Mouse (Mus musculus) forebrain, embryonic 10.5 days (tissue): ENCODE measurements around the gene Pld1. TPM values are rescaled to one million over a fixed set of nuclear protein-coding genes. Genes with fewer than 3 reads are reported as not detected.

Source experiments
- DNase-seq: peaks from one replicate; pipeline ENCODE4 v3.0.0-alpha.2; 2017; ENCODE audit warnings: low spot score; ENCODE audit errors: extremely low spot score
- H3K27ac ChIP-seq: fragments of 300-500 bp; sonication (generic); 2 replicates; pipeline ENCODE4 v1.5.1; 2016; ENCODE audit warnings: mild to moderate bottlenecking
- H3K27me3 ChIP-seq: fragments of 300-500 bp; sonication (generic); 2 replicates; pipeline ENCODE4 v1.6.1; 2016; ENCODE audit warnings: mild to moderate bottlenecking; ENCODE audit not compliant: poor library complexity, severe bottlenecking
- H3K36me3 ChIP-seq: fragments of 300-500 bp; sonication (generic); replicated peaks from 2 replicates; pipeline ENCODE4 v1.6.1; 2016; ENCODE audit warnings: mild to moderate bottlenecking, moderate library complexity
- H3K4me1 ChIP-seq: fragments of 300-500 bp; sonication (generic); 2 replicates; pipeline ENCODE4 v1.6.1; 2016
- H3K4me3 ChIP-seq: fragments of 300-500 bp; sonication (generic); 2 replicates; pipeline ENCODE4 v1.5.1; 2016; ENCODE audit warnings: mild to moderate bottlenecking, moderate library complexity
- H3K9me3 ChIP-seq: fragments of 300-500 bp; sonication (generic); 2 replicates; pipeline ENCODE4 v1.6.1; 2016; ENCODE audit warnings: mild to moderate bottlenecking, moderate library complexity
- WGBS: fragments of 180-500 bp; shearing (Covaris S2); methylation state at CpG from one replicate; pipeline ENCODE4 v1.1.7; 2016; 5-methylcytosine and 5-hydroxymethylcytosine counted together
- polyA plus RNA-seq: library from polyadenylated mRNA; unstranded; fragments of >200 nt; fragmentation: Nextera tagmentation; extraction: Ambion mirVana; gene quantifications from 2 replicates; pipeline ENCODE4 v1.2.1, GENCODE M21; 2016

Pld1 gene
- polyA plus RNA-seq, 1 experiment from 2014 or later, result 1.8 TPM

DNA sequence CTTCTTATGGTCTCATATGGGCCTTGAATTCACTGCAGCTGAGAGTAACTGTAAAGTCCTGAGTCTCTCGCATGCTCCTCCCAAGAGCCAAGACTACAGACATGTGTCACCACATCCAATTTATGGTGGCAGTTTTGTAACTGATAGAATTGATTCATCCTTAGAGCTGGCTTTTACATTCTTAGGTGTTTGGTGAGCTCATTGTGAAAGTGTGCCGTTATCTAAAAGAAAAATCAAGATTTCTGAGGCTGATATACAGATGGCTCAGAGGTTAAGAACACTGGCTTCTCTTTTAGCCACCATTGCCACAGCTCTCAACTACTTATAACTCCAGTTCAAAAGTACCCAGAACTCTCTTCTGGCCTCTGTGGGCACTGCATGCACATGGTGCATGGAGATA lies 12.2 kb downstream of the Pld1 start:
- no peaks in the 10 kb centered on the region; the same call in 1 of the 2 replicates for H3K4me1 ChIP-seq
- H3K27ac ChIP-seq, result no peak overlapping the region
- H3K36me3 ChIP-seq, result no peaks in the 10 kb centered on the region
- 93% methylated on average over 2 of the region's 2 CpGs for WGBS
- H3K4me3 ChIP-seq, result no peak overlapping the region
- H3K27me3 ChIP-seq, result no peaks in the 10 kb centered on the region
- DNase-seq, result no peak
- H3K9me3 ChIP-seq, result no peaks in the 10 kb centered on the region

GRCm38 (mm10) chr3:27951721-27952120 lies 13.2 kb downstream of the Pld1 start:
- H3K4me3 ChIP-seq, result no peak overlapping the region
- WGBS, result 82% methylated on average over 4 of the region's 4 CpGs
- no peaks in the 10 kb centered on the region for H3K36me3 ChIP-seq
- no peak for DNase-seq
- H3K4me1 ChIP-seq, result no peaks in the 10 kb centered on the region; the same call in 1 of the 2 replicates
- no peak overlapping the region for H3K27ac ChIP-seq
- no peaks in the 10 kb centered on the region for H3K9me3 ChIP-seq
- H3K27me3 ChIP-seq, result no peaks in the 10 kb centered on the region

DNA sequence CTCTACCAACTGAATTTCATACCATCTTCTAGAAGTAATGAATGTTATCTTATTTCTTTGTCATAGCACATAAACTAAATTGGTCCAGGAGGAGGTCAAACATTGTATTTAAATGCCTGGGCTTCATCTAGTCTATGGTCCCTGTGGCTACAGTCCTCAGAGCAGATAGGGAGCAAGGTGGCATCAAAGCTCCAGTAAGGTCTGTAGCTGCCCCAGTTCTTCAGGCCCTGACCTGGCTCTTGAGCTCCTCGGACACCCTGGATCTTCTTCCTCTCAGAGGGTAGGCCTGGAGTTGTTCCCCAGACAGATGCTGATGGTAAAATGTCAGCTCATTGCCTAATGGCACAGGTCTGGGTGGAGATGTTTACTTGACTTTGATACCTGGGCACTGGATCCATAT lies 17.5 kb downstream of the Pld1 start:
- no peaks in the 10 kb centered on the region for H3K4me1 ChIP-seq
- WGBS, result 89% methylated on average over 1 of the region's 1 CpGs
- no peaks in the 10 kb centered on the region for H3K36me3 ChIP-seq
- H3K27me3 ChIP-seq, result no peaks in the 10 kb centered on the region
- H3K9me3 ChIP-seq, result no peaks in the 10 kb centered on the region
- DNase-seq, result no peak
- H3K4me3 ChIP-seq, result no peak overlapping the region
- no peak overlapping the region for H3K27ac ChIP-seq

DNA sequence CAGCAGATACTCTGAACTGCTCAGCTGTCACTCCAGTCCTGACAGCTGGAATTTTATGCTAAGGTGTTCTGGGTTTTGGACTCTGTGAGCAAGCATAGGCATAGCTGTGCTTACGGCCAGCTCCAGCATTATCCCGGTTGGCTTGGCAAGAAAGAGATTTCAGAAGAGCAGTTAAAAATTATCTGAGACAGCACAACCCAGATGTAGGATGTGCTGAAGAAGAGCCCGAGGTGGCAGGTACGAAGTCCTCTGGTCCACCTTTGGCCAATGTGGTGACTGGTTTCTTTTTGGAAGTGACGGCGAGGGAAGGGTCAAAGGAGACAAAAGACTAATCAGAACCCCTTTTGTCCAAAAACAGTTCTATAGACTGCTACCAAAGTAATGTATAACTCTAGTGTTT lies 20.7 kb downstream of the Pld1 start:
- Histone ChIP-seq H3K4me3 (no peak overlapping the region), H3K27me3 (no peaks in the 10 kb centered on the region), H3K27ac (no peak overlapping the region), H3K4me1 (peaks cover 12% of the 10 kb centered on the region), H3K36me3 (no peaks in the 10 kb centered on the region), H3K9me3 (no peaks in the 10 kb centered on the region)
- 91% methylated on average over 6 of the region's 6 CpGs for WGBS
- no peak for DNase-seq

- 91% methylated on average over 3 of the region's 3 CpGs for WGBS
- no peak overlapping the region for H3K4me3 ChIP-seq
- no peaks in the 10 kb centered on the region for H3K27me3 ChIP-seq
- no peak overlapping the region for H3K27ac ChIP-seq
- H3K9me3 ChIP-seq, result no peaks in the 10 kb centered on the region
- peaks cover 17% of the 10 kb centered on the region for H3K4me1 ChIP-seq
- no peaks in the 10 kb centered on the region for H3K36me3 ChIP-seq
- no peak for DNase-seq
Observed at GRCm38 (mm10) chr3:27961162-27961561, 22.7 kb downstream of the Pld1 start.

GRCm38 (mm10) chr3:27963795-27964201 lies 25.3 kb downstream of the Pld1 start:
- whole genome bisulfite sequencing, result 28% methylated on average over 6 of the region's 6 CpGs
- Histone ChIP-seq H3K27me3 (no peaks in the 10 kb centered on the region), H3K27ac (peak overlapping the region; percentile 78), H3K4me3 (no peak overlapping the region), H3K4me1 (peaks cover 17% of the 10 kb centered on the region), H3K9me3 (no peaks in the 10 kb centered on the region), H3K36me3 (no peaks in the 10 kb centered on the region)
- peak; percentile 25 for DNase-seq

- peaks cover 10% of the 10 kb centered on the region for H3K4me1 ChIP-seq
- H3K36me3 ChIP-seq, result no peaks in the 10 kb centered on the region
- no peak overlapping the region for H3K4me3 ChIP-seq
- no peaks in the 10 kb centered on the region for H3K9me3 ChIP-seq
- DNase-seq, result no peak
- H3K27ac ChIP-seq, result no peak overlapping the region
- H3K27me3 ChIP-seq, result no peaks in the 10 kb centered on the region
- 91% methylated on average over 8 of the region's 8 CpGs for WGBS
Observed at GRCm38 (mm10) chr3:27968671-27969070, 30.2 kb downstream of the Pld1 start.

DNA sequence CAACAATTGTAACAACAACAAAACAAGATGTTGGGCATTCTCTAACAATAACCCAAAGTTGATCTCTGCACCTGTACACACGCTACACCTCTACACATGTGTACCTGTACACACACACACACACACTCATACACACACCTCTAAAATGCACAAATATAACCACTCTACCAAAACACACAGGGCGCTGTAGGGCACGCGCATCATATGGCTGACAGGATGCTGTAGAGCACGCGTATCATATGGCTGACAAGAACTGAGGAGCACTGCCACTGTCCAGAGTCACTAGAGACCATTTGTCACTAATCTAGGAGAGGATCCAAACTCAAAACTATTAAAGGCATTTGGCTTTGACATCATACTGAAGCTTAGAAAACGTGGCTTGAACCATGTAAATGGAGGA lies 35.4 kb downstream of the Pld1 start:
- WGBS, result 95% methylated on average over 7 of the region's 7 CpGs
- DNase-seq, result no peak
- H3K36me3 ChIP-seq, result no peaks in the 10 kb centered on the region
- H3K4me3 ChIP-seq, result no peak overlapping the region
- no peak overlapping the region for H3K27ac ChIP-seq
- H3K27me3 ChIP-seq, result no peaks in the 10 kb centered on the region
- no peaks in the 10 kb centered on the region for H3K9me3 ChIP-seq
- peaks cover 7% of the 10 kb centered on the region; the same call in 1 of the 2 replicates for H3K4me1 ChIP-seq

- Histone ChIP-seq H3K27me3 (no peaks in the 10 kb centered on the region), H3K36me3 (no peaks in the 10 kb centered on the region), H3K9me3 (no peaks in the 10 kb centered on the region), H3K4me3 (no peak overlapping the region), H3K4me1 (peaks cover 7% of the 10 kb centered on the region; the same call in 1 of the 2 replicates), H3K27ac (no peak overlapping the region)
- WGBS, result 90% methylated on average over 3 of the region's 3 CpGs
- no peak for DNase-seq
Observed at GRCm38 (mm10) chr3:27974981-27975380, 36.5 kb downstream of the Pld1 start.

DNA sequence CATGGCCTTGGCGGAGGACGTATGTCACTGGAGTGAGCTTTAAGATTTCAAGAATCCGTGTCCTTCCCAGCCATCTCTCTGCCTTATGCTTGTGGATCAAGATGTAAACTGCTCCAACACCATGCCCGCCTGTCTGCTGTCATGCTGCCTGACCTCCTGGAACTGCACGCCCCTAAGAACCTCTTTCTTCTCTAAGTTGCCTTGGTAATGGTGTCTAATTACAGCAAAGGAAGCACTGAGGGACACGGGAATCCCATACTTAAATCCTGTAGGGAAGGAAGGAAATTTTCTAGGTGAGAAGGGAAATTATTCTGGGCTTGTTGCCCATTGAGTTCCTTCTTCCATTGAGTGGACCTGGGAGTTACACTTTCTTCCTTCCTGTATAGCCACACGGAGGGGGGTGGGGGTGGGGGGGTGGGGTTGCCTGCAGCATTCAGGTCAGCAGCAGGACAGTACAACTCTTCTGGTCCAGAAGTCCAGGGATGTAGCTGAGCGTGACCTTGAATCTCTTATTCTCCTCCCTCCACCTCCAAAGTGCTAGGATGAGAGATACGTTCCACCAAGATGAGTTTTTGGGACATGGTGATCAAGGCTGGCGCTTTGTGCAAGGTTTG lies 38.5 kb downstream of the Pld1 start:
- Histone ChIP-seq H3K4me1 (peaks cover 7% of the 10 kb centered on the region; the same call in 1 of the 2 replicates), H3K9me3 (no peaks in the 10 kb centered on the region), H3K36me3 (no peaks in the 10 kb centered on the region), H3K27me3 (no peaks in the 10 kb centered on the region), H3K27ac (no peak overlapping the region), H3K4me3 (no peak overlapping the region)
- no peak for DNase-seq
- WGBS, result 77% methylated on average over 10 of the region's 10 CpGs

GRCm38 (mm10) chr3:27978030-27978723 lies 39.7 kb downstream of the Pld1 start:
- Histone ChIP-seq H3K27me3 (no peaks in the 10 kb centered on the region), H3K36me3 (no peaks in the 10 kb centered on the region), H3K4me3 (no peak overlapping the region), H3K27ac (no peak overlapping the region), H3K4me1 (peaks cover 8% of the 10 kb centered on the region), H3K9me3 (no peaks in the 10 kb centered on the region)
- DNase-seq, result no peak
- 75% methylated on average over 9 of the region's 9 CpGs for WGBS

DNA sequence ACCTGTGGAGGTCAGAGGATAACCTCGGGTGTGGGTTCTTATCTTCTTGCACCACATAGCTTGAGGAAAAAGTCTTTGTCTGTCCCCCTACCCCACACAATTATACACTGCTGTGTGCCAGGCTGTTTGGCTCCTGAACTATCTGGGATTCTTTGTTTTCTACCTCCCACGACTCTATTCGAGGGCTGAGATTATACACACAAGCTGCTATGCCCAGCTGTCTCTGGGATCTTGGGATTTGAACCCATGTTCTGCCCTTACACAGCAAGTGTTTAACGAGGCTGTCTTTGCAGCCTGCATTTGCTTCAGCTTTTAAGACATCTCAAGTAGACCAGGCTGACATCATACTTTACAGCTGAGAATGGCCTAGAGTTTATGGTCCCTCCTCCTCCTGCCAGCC lies 43.1 kb downstream of the Pld1 start:
- Histone ChIP-seq H3K4me1 (peaks cover 27% of the 10 kb centered on the region), H3K4me3 (no peak overlapping the region), H3K9me3 (no peaks in the 10 kb centered on the region), H3K27ac (no peak overlapping the region), H3K27me3 (no peaks in the 10 kb centered on the region), H3K36me3 (no peaks in the 10 kb centered on the region)
- WGBS, result 81% methylated on average over 4 of the region's 4 CpGs
- DNase-seq, result no peak

- Histone ChIP-seq H3K4me3 (no peak overlapping the region), H3K27me3 (no peaks in the 10 kb centered on the region), H3K9me3 (no peaks in the 10 kb centered on the region), H3K4me1 (peaks cover 24% of the 10 kb centered on the region), H3K27ac (no peak overlapping the region), H3K36me3 (no peaks in the 10 kb centered on the region)
- 47% methylated on average over 7 of the region's 7 CpGs for WGBS
- peak; percentile 52 for DNase-seq
Observed at GRCm38 (mm10) chr3:27982436-27983017, 44.0 kb downstream of the Pld1 start.
